Mouse (Mus musculus): ENCODE measurements around the gene Rab40b. TPM values are rescaled to one million over a fixed set of nuclear protein-coding genes. Genes with fewer than 3 reads are reported as not detected.

Gene Rab40b
- 13.6 and 14.1 TPM in 2 replicates for polyA plus RNA-seq (2015; fragmentation: Nextera tagmentation; extraction: Ambion mirVana)

GRCm38 (mm10) chr11:121387750-121388553, at the start of gene Rab40b:
Gene Rab40b, minus strand, starts transcription at chr11:121388251.
- H3K36me3 ChIP-seq (ENCODE audit: control insufficient read depth, insufficient read depth, low read length): no peaks in the 10 kb centered on the region
- no peaks in the 10 kb centered on the region for H3K27me3 ChIP-seq (replicated peaks; ENCODE audit: control insufficient read depth, insufficient read depth, low read length)
- peak within 1 kb of the TSS; percentile 77 for H3K4me3 ChIP-seq (ENCODE audit: low read length)
- ATAC-seq: peak; percentile 99
- peak within 1 kb of the TSS; percentile 84 for H3K9ac ChIP-seq (ENCODE audit: low read depth, low read length)
- H3K9me3 ChIP-seq (ENCODE audit: control insufficient read depth, low read length): no peaks in the 10 kb centered on the region
- peak within 1 kb of the TSS; percentile 65 for H3K27ac ChIP-seq (ENCODE audit: low read depth, low read length)
- 1% methylated on average over 61 of the region's 61 CpGs for WGBS
- peaks cover 13% of the 10 kb centered on the region for H3K4me1 ChIP-seq (ENCODE audit: control insufficient read depth, insufficient read depth, low read depth, low read length)
- H3K4me2 ChIP-seq (ENCODE audit: low read length): peak within 1 kb of the TSS; percentile 88

GRCm38 (mm10) chr11:121437236-121437635, 49.2 kb upstream of the Rab40b start:
- 78% methylated on average over 5 of the region's 5 CpGs for WGBS

GRCm38 (mm10) chr11:121434156-121435155, 46.4 kb upstream of the Rab40b start, which contains the start of gene Fn3k:
Gene Fn3k, plus strand, starts transcription at chr11:121434913.
- Histone ChIP-seq H3K4me2 (ENCODE audit: low read length) (peak within 1 kb of the TSS; percentile 76), H3K27me3 (replicated peaks; ENCODE audit: control insufficient read depth, insufficient read depth, low read length) (no peaks in the 10 kb centered on the region), H3K9me3 (ENCODE audit: control insufficient read depth, low read length) (no peaks in the 10 kb centered on the region), H3K36me3 (ENCODE audit: control insufficient read depth, insufficient read depth, low read length) (peaks cover 3% of the 10 kb centered on the region; the same call in 1 of the 2 replicates), H3K4me3 (ENCODE audit: low read length) (peak within 1 kb of the TSS; percentile 58), H3K27ac (ENCODE audit: low read depth, low read length) (peak within 1 kb of the TSS; percentile 66), H3K9ac (ENCODE audit: low read depth, low read length) (peak within 1 kb of the TSS; percentile 70), H3K4me1 (ENCODE audit: control insufficient read depth, insufficient read depth, low read depth, low read length) (peaks cover 11% of the 10 kb centered on the region)
- ATAC-seq: peak; percentile 98
- 5% methylated on average over 29 of the region's 30 CpGs for WGBS

More at GRCm38 (mm10) chr11:121437236-121437635, 49.2 kb upstream of the Rab40b start:
- Histone ChIP-seq H3K4me1 (ENCODE audit: control insufficient read depth, insufficient read depth, low read depth, low read length) (peaks cover 11% of the 10 kb centered on the region), H3K9ac (ENCODE audit: low read depth, low read length) (no peak overlapping the region), H3K36me3 (ENCODE audit: control insufficient read depth, insufficient read depth, low read length) (no peaks in the 10 kb centered on the region), H3K4me2 (ENCODE audit: low read length) (no peak overlapping the region), H3K4me3 (ENCODE audit: low read length) (no peak overlapping the region), H3K27ac (ENCODE audit: low read depth, low read length) (no peak overlapping the region), H3K9me3 (ENCODE audit: control insufficient read depth, low read length) (no peaks in the 10 kb centered on the region), H3K27me3 (replicated peaks; ENCODE audit: control insufficient read depth, insufficient read depth, low read length) (no peaks in the 10 kb centered on the region)
- ATAC-seq: no peak

- H3K4me1 ChIP-seq (ENCODE audit: control insufficient read depth, insufficient read depth, low read depth, low read length): peaks cover 11% of the 10 kb centered on the region
- no peaks in the 10 kb centered on the region for H3K27me3 ChIP-seq (replicated peaks; ENCODE audit: control insufficient read depth, insufficient read depth, low read length)
- H3K4me2 ChIP-seq (ENCODE audit: low read length): no peak overlapping the region
- H3K4me3 ChIP-seq (ENCODE audit: low read length): no peak overlapping the region
- no peak overlapping the region; the same call in 1 of the 2 replicates for H3K9ac ChIP-seq (ENCODE audit: low read depth, low read length)
- ATAC-seq: no peak
- peaks cover 7% of the 10 kb centered on the region; the same call in 1 of the 2 replicates for H3K36me3 ChIP-seq (ENCODE audit: control insufficient read depth, insufficient read depth, low read length)
- H3K27ac ChIP-seq (ENCODE audit: low read depth, low read length): no peak overlapping the region
- WGBS: 85% methylated on average over 4 of the region's 4 CpGs
- no peaks in the 10 kb centered on the region for H3K9me3 ChIP-seq (ENCODE audit: control insufficient read depth, low read length)
Observed at GRCm38 (mm10) chr11:121433397-121433796, 45.3 kb upstream of the Rab40b start.

- Histone ChIP-seq H3K9me3 (ENCODE audit: control insufficient read depth, low read length) (no peaks in the 10 kb centered on the region), H3K36me3 (ENCODE audit: control insufficient read depth, insufficient read depth, low read length) (no peaks in the 10 kb centered on the region), H3K4me1 (ENCODE audit: control insufficient read depth, insufficient read depth, low read depth, low read length) (peaks cover 11% of the 10 kb centered on the region), H3K4me3 (ENCODE audit: low read length) (peak overlapping the region; percentile 65), H3K9ac (ENCODE audit: low read depth, low read length) (peak overlapping the region; percentile 72), H3K4me2 (ENCODE audit: low read length) (peak overlapping the region; percentile 56), H3K27me3 (replicated peaks; ENCODE audit: control insufficient read depth, insufficient read depth, low read length) (no peaks in the 10 kb centered on the region), H3K27ac (ENCODE audit: low read depth, low read length) (peak overlapping the region; percentile 21; the same call in 1 of the 2 replicates)
- no peak; the same call in 1 of the 2 replicates for ATAC-seq
- under 1% methylated on average over 28 of the region's 28 CpGs for WGBS
Observed at GRCm38 (mm10) chr11:121421553-121422173, 33.6 kb upstream of the Rab40b start.

- Histone ChIP-seq H3K27me3 (replicated peaks; ENCODE audit: control insufficient read depth, insufficient read depth, low read length) (no peaks in the 10 kb centered on the region), H3K4me1 (ENCODE audit: control insufficient read depth, insufficient read depth, low read depth, low read length) (peaks cover 11% of the 10 kb centered on the region), H3K9me3 (ENCODE audit: control insufficient read depth, low read length) (no peaks in the 10 kb centered on the region), H3K27ac (ENCODE audit: low read depth, low read length) (peak within 1 kb of the TSS; percentile 83), H3K36me3 (ENCODE audit: control insufficient read depth, insufficient read depth, low read length) (no peaks in the 10 kb centered on the region), H3K4me3 (ENCODE audit: low read length) (peak within 1 kb of the TSS; percentile 65), H3K9ac (ENCODE audit: low read depth, low read length) (peak within 1 kb of the TSS; percentile 74), H3K4me2 (ENCODE audit: low read length) (peak within 1 kb of the TSS; percentile 56)
- under 1% methylated on average over 28 of the region's 28 CpGs for WGBS
- peak; percentile 100 for ATAC-seq
Observed at GRCm38 (mm10) chr11:121420830-121421552, 32.9 kb upstream of the Rab40b start, which contains the start of gene Fn3krp. Gene Fn3krp, plus strand, starts transcription at chr11:121421401.

- Histone ChIP-seq H3K36me3 (ENCODE audit: control insufficient read depth, insufficient read depth, low read length) (no peaks in the 10 kb centered on the region), H3K4me2 (ENCODE audit: low read length) (peak overlapping the region; percentile 56), H3K27ac (ENCODE audit: low read depth, low read length) (no peak overlapping the region), H3K9ac (ENCODE audit: low read depth, low read length) (peak overlapping the region; percentile 74; the same call in 1 of the 2 replicates), H3K4me3 (ENCODE audit: low read length) (peak overlapping the region; percentile 65), H3K9me3 (ENCODE audit: control insufficient read depth, low read length) (no peaks in the 10 kb centered on the region), H3K4me1 (ENCODE audit: control insufficient read depth, insufficient read depth, low read depth, low read length) (peaks cover 11% of the 10 kb centered on the region), H3K27me3 (replicated peaks; ENCODE audit: control insufficient read depth, insufficient read depth, low read length) (no peaks in the 10 kb centered on the region)
- no peak for ATAC-seq
- WGBS: 54% methylated on average over 5 of the region's 5 CpGs
Observed at GRCm38 (mm10) chr11:121420379-121420778, 32.3 kb upstream of the Rab40b start.

GRCm38 (mm10) chr11:121418932-121419331, 30.9 kb upstream of the Rab40b start:
- H3K36me3 ChIP-seq (ENCODE audit: control insufficient read depth, insufficient read depth, low read length): no peaks in the 10 kb centered on the region
- H3K4me1 ChIP-seq (ENCODE audit: control insufficient read depth, insufficient read depth, low read depth, low read length): peaks cover 11% of the 10 kb centered on the region
- H3K9ac ChIP-seq (ENCODE audit: low read depth, low read length): no peak overlapping the region
- H3K4me3 ChIP-seq (ENCODE audit: low read length): no peak overlapping the region
- H3K4me2 ChIP-seq (ENCODE audit: low read length): no peak overlapping the region
- no peak overlapping the region for H3K27ac ChIP-seq (ENCODE audit: low read depth, low read length)
- no peaks in the 10 kb centered on the region for H3K9me3 ChIP-seq (ENCODE audit: control insufficient read depth, low read length)
- no peak for ATAC-seq
- 66% methylated on average over 2 of the region's 2 CpGs for WGBS
- H3K27me3 ChIP-seq (replicated peaks; ENCODE audit: control insufficient read depth, insufficient read depth, low read length): no peaks in the 10 kb centered on the region

All from hindbrain, embryonic 16.5 days (tissue).